Mouse (Mus musculus) thymus, adult 2 months (tissue): ENCODE data around the gene Cntn5. TPM values are rescaled to one million over a fixed set of nuclear protein-coding genes. Genes with fewer than 3 reads are reported as not detected.

ENCODE experiments used
- DNase-seq: peaks from one replicate; pipeline ENCODE4 v3.0.0; 2021
- H3K27ac ChIP-seq: fragments of 200-500 bp; 2 replicates; pipeline ENCODE4 v1.5.1; 2012; ENCODE audit warnings: low read length, control low read depth; ENCODE audit not compliant: control insufficient read depth, insufficient read depth
- H3K27me3 ChIP-seq: fragments of 200-500 bp; 2 replicates; pipeline ENCODE4 v1.6.1; 2012; ENCODE audit warnings: mild to moderate bottlenecking, low read length, moderate library complexity, mixed read lengths; ENCODE audit not compliant: control insufficient read depth, insufficient read depth
- H3K36me3 ChIP-seq: fragments of 200-500 bp; 2 replicates; pipeline ENCODE4 v1.6.1; 2012; ENCODE audit warnings: mild to moderate bottlenecking, low read length, moderate library complexity; ENCODE audit not compliant: control insufficient read depth, insufficient read depth
- H3K4me1 ChIP-seq: fragments of 200-500 bp; replicated peaks from 2 replicates; pipeline ENCODE4 v1.6.1; 2012; ENCODE audit warnings: low read length; ENCODE audit not compliant: control insufficient read depth, insufficient read depth
- H3K4me3 ChIP-seq: fragments of 200-500 bp; 2 replicates; pipeline ENCODE4 v1.5.1; 2012; ENCODE audit warnings: mild to moderate bottlenecking, low read length, control low read depth, moderate library complexity; ENCODE audit not compliant: control insufficient read depth, insufficient read depth
- CTCF ChIP-seq: fragments of 200-500 bp; IDR thresholded peaks from 2 replicates; pipeline ENCODE4 v1.5.1; 2012; ENCODE audit warnings: mild to moderate bottlenecking, control low read depth, low read length, moderate library complexity, borderline replicate concordance; ENCODE audit not compliant: control insufficient read depth, poor library complexity, insufficient read depth; ENCODE audit errors: extremely low read depth
- POLR2A ChIP-seq: fragments of 200-500 bp; IDR thresholded peaks from 2 replicates; pipeline ENCODE4 v1.6.1; 2012; ENCODE audit warnings: mild to moderate bottlenecking, low read length, control low read depth, moderate library complexity; ENCODE audit not compliant: control insufficient read depth, poor library complexity, insufficient read depth; ENCODE audit errors: extremely low read depth
- WGBS: fragments of 180-500 bp; shearing (Covaris S2); methylation state at CpG from one replicate; pipeline ENCODE4 v1.1.7; 2018; 5-methylcytosine and 5-hydroxymethylcytosine counted together
- polyA plus RNA-seq: library from polyadenylated mRNA; depleted of rRNA; stranded (reverse); fragments of >200 nt; gene quantifications from 2 replicates; pipeline ENCODE4 v1.2.3, GENCODE M21; 2012

Gene Cntn5
- polyA plus RNA-seq, 1 experiment: not detected

DNA sequence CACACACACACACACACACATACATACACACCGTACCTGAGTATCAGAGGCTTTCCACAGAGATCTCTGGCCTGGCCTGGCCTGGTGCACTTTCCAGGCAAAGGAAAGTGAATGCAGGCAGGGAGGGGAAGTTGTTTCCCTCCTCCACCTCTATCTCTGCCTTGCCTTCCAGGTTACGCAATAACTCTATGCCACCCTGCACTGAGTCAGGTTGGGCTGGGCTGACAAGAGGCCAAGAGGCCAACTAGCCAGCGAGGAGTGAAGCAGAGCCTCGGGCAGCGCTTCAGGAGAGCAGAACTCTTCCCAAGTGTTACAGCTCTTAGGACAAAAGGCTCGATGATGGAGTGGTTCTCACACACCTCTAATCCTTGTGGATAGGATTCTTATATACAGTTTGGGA is 1018.4 kb downstream of the Cntn5 start:
- TF ChIP-seq CTCF: no peak
- TF ChIP-seq POLR2A: no peak
- Histone ChIP-seq H3K4me1 (no peaks in the 10 kb centered on the region), H3K36me3 (no peaks in the 10 kb centered on the region), H3K27ac (no peak overlapping the region), H3K27me3 (no peaks in the 10 kb centered on the region), H3K4me3 (no peak overlapping the region)
- DNase-seq: no peak
- 88% methylated on average over 6 of the region's 6 CpGs for WGBS

- Histone ChIP-seq H3K27me3 (no peaks in the 10 kb centered on the region), H3K4me3 (no peak overlapping the region), H3K36me3 (no peaks in the 10 kb centered on the region), H3K4me1 (no peaks in the 10 kb centered on the region), H3K27ac (no peak overlapping the region)
- TF ChIP-seq CTCF (no peak), POLR2A (no peak)
- WGBS: 92% methylated on average over 8 of the region's 8 CpGs
- no peak for DNase-seq
Measured at GRCm38 (mm10) chr9:9882779-9883383, 1021.7 kb downstream of the Cntn5 start.

GRCm38 (mm10) chr9:9872112-9873035 is 1032.2 kb downstream of the Cntn5 start:
- H3K27me3 ChIP-seq: no peaks in the 10 kb centered on the region
- no peak for DNase-seq
- no peaks in the 10 kb centered on the region for H3K36me3 ChIP-seq
- no peak for TF ChIP-seq CTCF
- TF ChIP-seq POLR2A: no peak
- no peak overlapping the region for H3K4me3 ChIP-seq
- 50% methylated on average over 7 of the region's 7 CpGs for WGBS
- H3K4me1 ChIP-seq: no peaks in the 10 kb centered on the region
- H3K27ac ChIP-seq: no peak overlapping the region

GRCm38 (mm10) chr9:9860631-9861030 is 1043.9 kb downstream of the Cntn5 start:
- H3K4me1 ChIP-seq: no peaks in the 10 kb centered on the region

GRCm38 (mm10) chr9:9859323-9859722 is 1045.3 kb downstream of the Cntn5 start:
- DNase-seq: no peak
- no peaks in the 10 kb centered on the region for H3K36me3 ChIP-seq
- 44% methylated on average over 1 of the region's 1 CpGs for WGBS

More at GRCm38 (mm10) chr9:9860631-9861030, 1043.9 kb downstream of the Cntn5 start:
- WGBS: 89% methylated on average over 3 of the region's 3 CpGs
- TF ChIP-seq POLR2A (no peak), CTCF (no peak)
- Histone ChIP-seq H3K36me3 (no peaks in the 10 kb centered on the region), H3K4me3 (no peak overlapping the region), H3K27ac (no peak overlapping the region), H3K27me3 (no peaks in the 10 kb centered on the region)
- DNase-seq: no peak

DNA sequence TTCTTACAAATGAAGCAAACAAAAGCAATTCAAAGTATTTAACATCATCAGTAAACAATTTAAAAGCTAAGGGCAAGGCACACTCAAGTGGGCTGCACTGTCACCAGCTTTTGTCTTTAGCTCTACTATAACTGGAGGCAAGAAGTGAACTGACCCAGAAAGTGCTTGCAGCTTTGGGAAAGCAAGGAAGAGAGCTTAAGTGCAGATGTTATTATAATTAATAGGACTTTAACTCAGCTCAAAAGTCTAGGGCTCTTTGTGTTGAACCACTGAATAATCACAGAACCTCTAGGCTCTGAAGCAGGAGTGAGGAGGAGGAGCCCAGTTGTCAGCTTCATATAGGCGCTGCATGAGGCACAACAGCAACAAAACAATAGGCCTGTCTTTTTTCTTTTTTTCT is 1049.8 kb downstream of the Cntn5 start:
- Histone ChIP-seq H3K36me3 (no peaks in the 10 kb centered on the region), H3K4me3 (no peak overlapping the region), H3K27me3 (no peaks in the 10 kb centered on the region), H3K27ac (no peak overlapping the region), H3K4me1 (no peaks in the 10 kb centered on the region)
- WGBS: 86% methylated on average over 1 of the region's 1 CpGs
- TF ChIP-seq CTCF: no peak
- TF ChIP-seq POLR2A: no peak
- no peak for DNase-seq

More at GRCm38 (mm10) chr9:9859323-9859722, 1045.3 kb downstream of the Cntn5 start:
- Histone ChIP-seq H3K4me3 (no peak overlapping the region), H3K4me1 (no peaks in the 10 kb centered on the region), H3K27ac (no peak overlapping the region), H3K27me3 (no peaks in the 10 kb centered on the region)
- TF ChIP-seq POLR2A: no peak
- no peak for TF ChIP-seq CTCF
